Mouse (Mus musculus) lung, embryonic 15.5 days (tissue): ENCODE measurements around the gene Acad12. TPM values are rescaled to one million over a fixed set of nuclear protein-coding genes. Genes with fewer than 3 reads are reported as not detected.

Experiments
- ATAC-seq: fragments of 200-750 bp; cut with Nextera tagmentation; 2 replicates; pipeline ENCODE4 v1.8.0; 2017; ENCODE audit warnings: moderate number of reproducible peaks, borderline replicate concordance; ENCODE audit not compliant: low FRiP score, low TSS enrichment; ENCODE audit errors: extremely low read depth
- H3K27ac ChIP-seq: fragments of 300-500 bp; sonication (generic); 2 replicates; pipeline ENCODE4 v1.5.1; 2015; ENCODE audit warnings: moderate library complexity, mild to moderate bottlenecking, inconsistent platforms
- H3K27me3 ChIP-seq: fragments of 300-500 bp; sonication (generic); 2 replicates; pipeline ENCODE4 v1.6.1; 2015; ENCODE audit warnings: inconsistent platforms
- H3K36me3 ChIP-seq: fragments of 300-500 bp; sonication (generic); 2 replicates; pipeline ENCODE4 v1.6.1; 2015; ENCODE audit warnings: inconsistent platforms
- H3K4me1 ChIP-seq: fragments of 300-500 bp; sonication (generic); 2 replicates; pipeline ENCODE4 v1.6.1; 2015; ENCODE audit warnings: inconsistent platforms
- H3K4me2 ChIP-seq: fragments of 300-500 bp; sonication (generic); 2 replicates; pipeline ENCODE4 v1.6.1; 2015; ENCODE audit warnings: inconsistent platforms, mild to moderate bottlenecking, moderate library complexity
- H3K4me3 ChIP-seq: fragments of 300-500 bp; sonication (generic); 2 replicates; pipeline ENCODE4 v1.5.1; 2015; ENCODE audit warnings: mild to moderate bottlenecking, inconsistent platforms
- H3K9ac ChIP-seq: fragments of 300-500 bp; sonication (generic); 2 replicates; pipeline ENCODE4 v1.6.1; 2015; ENCODE audit warnings: inconsistent platforms
- H3K9me3 ChIP-seq: fragments of 300-500 bp; sonication (generic); 2 replicates; pipeline ENCODE4 v1.6.1; 2016; ENCODE audit warnings: inconsistent platforms
- WGBS: fragments of 180-500 bp; shearing (Covaris S2); methylation state at CpG from one replicate; pipeline ENCODE4 v1.1.7; 2015; 5-methylcytosine and 5-hydroxymethylcytosine counted together
- polyA plus RNA-seq: library from polyadenylated mRNA; unstranded; fragments of >200 nt; fragmentation: Nextera tagmentation; extraction: Ambion mirVana; gene quantifications from 2 replicates; pipeline ENCODE4 v1.2.1, GENCODE M21; 2015

Gene Acad12
- polyA plus RNA-seq, 1 experiment from 2014 or later, result 2.5 TPM

DNA sequence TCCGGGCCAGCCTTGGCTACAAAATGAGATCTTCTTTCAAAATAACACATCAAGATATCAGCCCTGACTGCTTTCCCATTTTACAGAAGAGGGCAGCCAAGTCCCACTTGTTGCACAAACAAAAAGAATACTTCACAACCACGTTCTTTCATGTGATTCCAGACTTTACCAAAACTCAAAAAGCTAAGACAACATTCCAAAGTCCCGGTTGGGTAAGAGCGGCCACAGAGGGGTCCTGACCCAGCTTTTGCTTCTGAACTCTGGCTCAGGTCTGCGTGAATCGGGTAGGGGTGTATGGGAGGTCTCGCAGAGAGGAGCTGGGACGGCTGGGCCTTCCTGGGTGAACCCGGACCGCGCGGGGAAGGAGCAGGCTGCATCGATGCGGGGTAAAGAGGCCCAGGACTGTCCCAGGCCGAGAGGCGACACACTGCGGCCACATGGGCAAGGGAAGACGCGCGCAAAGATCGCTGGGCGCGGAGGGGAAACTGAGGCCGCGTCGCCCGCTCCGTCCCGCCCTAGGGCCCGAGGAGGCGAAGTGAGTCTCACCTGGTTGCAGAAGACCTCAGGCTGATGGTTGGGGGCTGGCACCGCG lies 25.8 kb downstream of the Acad12 start:
- peak overlapping the region; percentile 71 for H3K9ac ChIP-seq
- ATAC-seq, result peak; percentile 64
- H3K4me2 ChIP-seq, result peak overlapping the region; percentile 92
- no peaks in the 10 kb centered on the region for H3K9me3 ChIP-seq
- peak overlapping the region; percentile 72 for H3K4me3 ChIP-seq
- peak overlapping the region; percentile 86 for H3K27ac ChIP-seq
- H3K4me1 ChIP-seq, result peaks cover 37% of the 10 kb centered on the region
- 3% methylated on average over 29 of the region's 33 CpGs for WGBS
- H3K36me3 ChIP-seq, result no peaks in the 10 kb centered on the region
- no peaks in the 10 kb centered on the region for H3K27me3 ChIP-seq

- H3K4me2 ChIP-seq, result peak overlapping the region; percentile 92
- WGBS, result 50% methylated on average over 11 of the region's 11 CpGs
- peak overlapping the region; percentile 71 for H3K9ac ChIP-seq
- ATAC-seq, result no peak
- H3K4me3 ChIP-seq, result peak overlapping the region; percentile 72
- H3K9me3 ChIP-seq, result no peaks in the 10 kb centered on the region
- H3K4me1 ChIP-seq, result peaks cover 44% of the 10 kb centered on the region
- H3K27ac ChIP-seq, result peak overlapping the region; percentile 86
- H3K27me3 ChIP-seq, result no peaks in the 10 kb centered on the region
- H3K36me3 ChIP-seq, result no peaks in the 10 kb centered on the region
Observed at GRCm38 (mm10) chr5:121592064-121592815, 26.5 kb downstream of the Acad12 start.

DNA sequence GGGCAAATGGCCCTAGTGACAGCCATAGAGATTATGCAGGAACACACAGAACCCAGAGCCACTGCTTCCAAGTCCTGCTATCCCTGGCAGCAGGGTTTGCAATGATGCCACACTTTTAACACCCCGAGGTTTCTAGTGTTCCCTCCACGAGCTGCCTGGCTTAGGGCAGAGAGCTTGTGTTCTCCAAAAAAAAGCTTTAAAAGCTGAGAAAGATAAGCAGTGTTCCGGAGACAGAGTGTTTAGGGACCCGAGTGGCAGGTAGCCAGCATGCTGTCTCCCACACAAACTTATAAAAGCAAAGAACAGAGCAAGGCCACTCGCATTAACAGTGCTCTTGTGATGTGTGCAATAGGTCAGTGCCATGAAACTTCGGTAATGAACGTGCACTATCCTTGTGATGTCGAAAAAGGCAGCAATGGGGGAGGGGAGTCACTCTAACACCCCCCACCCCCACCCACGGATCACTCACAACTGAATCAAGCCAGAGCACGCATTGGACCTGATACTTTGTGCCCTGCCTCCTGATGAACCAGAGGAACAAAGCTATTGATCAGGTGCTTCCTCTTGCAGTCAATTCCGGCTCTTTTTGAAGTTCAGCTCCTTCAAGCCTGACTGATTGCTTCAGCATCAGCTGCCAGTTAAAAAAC lies 27.2 kb downstream of the Acad12 start:
- H3K4me1 ChIP-seq, result peaks cover 51% of the 10 kb centered on the region
- H3K36me3 ChIP-seq, result no peaks in the 10 kb centered on the region
- no peaks in the 10 kb centered on the region for H3K27me3 ChIP-seq
- no peak for ATAC-seq
- H3K4me3 ChIP-seq, result peak overlapping the region; percentile 72
- no peaks in the 10 kb centered on the region for H3K9me3 ChIP-seq
- 40% methylated on average over 11 of the region's 11 CpGs for WGBS
- H3K27ac ChIP-seq, result peak overlapping the region; percentile 20; the same call in 1 of the 2 replicates
- H3K4me2 ChIP-seq, result peak overlapping the region; percentile 92
- no peak overlapping the region for H3K9ac ChIP-seq

DNA sequence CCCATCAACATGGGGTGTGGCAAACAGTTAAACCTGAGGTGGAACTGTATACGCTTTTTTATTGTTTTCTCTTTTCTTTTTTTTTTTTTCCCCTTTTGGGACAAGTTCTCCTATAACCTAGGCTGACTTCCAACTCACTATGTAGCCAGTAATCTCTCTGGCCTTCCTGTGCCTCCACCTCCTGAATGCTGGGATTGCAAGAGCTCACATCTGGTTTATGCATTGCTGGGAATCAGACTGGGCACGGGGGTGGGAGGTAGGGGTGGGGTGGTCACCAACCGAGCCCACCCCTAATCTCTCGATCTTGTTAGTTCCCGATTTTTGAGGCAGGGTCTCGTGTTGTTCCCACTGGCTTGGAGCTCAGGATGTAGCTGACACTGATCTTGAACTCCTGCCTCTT lies 28.8 kb downstream of the Acad12 start:
- no peaks in the 10 kb centered on the region for H3K27me3 ChIP-seq
- no peak overlapping the region for H3K27ac ChIP-seq
- H3K4me1 ChIP-seq, result peaks cover 65% of the 10 kb centered on the region
- no peak overlapping the region for H3K9ac ChIP-seq
- 86% methylated on average over 6 of the region's 6 CpGs for WGBS
- no peak overlapping the region for H3K4me2 ChIP-seq
- no peaks in the 10 kb centered on the region for H3K36me3 ChIP-seq
- no peak for ATAC-seq
- H3K4me3 ChIP-seq, result no peak overlapping the region
- no peaks in the 10 kb centered on the region for H3K9me3 ChIP-seq

DNA sequence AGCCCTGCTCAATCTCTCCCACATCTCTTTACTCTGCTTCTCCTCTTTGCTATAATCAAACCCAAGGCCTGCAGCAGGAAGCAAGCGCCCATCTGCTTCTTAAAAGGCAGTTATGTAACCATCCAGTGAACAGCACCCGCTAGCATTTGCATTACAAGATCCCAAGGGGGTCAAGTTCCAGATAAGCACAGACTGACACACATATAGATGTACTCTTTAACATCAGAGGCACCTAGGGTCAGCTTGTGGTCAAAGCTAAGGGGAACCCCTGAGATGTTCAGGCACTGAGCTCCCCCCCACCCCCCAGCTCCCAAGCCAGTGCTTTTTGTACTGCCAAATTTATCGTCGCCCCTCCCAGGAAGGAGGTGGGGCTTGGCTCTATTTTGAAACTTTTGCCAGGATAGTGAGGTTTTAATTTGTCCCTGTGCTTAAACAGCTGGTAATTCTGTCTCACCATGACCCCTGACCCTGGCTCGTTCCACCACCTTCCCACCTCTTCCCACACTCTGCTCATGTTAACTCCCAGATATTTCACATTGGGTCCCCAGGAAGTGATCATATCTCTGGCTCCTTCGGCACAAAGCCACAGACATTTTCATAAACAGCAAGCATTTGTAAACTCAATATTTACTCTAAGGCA lies 32.2 kb downstream of the Acad12 start:
- Histone ChIP-seq H3K27me3 (no peaks in the 10 kb centered on the region), H3K4me3 (no peak overlapping the region; the same call in 1 of the 2 replicates), H3K36me3 (no peaks in the 10 kb centered on the region), H3K9ac (no peak overlapping the region), H3K27ac (peak overlapping the region; percentile 66), H3K9me3 (no peaks in the 10 kb centered on the region), H3K4me1 (peaks cover 56% of the 10 kb centered on the region), H3K4me2 (peak overlapping the region; percentile 15)
- WGBS, result 21% methylated on average over 6 of the region's 6 CpGs
- peak; percentile 71 for ATAC-seq

DNA sequence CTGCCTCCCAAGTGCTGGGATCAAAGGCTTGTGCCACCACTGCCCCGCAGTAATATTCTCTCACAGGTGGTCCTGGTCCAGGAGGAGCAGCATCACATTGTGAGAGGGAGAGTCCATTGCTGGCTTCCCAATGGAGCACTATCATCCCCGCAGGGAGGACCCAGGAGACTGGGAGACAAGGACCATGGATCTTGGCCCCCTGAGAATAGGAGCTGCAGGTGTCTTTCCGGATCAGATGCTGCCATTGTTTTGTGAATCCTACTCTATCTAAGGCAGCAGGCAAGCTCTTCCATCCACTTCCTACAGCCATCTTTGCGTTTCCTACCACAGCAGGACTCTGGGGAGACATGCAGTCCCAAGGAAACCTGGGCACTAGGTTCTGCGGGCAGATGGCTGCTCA lies 33.0 kb downstream of the Acad12 start:
- H3K36me3 ChIP-seq, result no peaks in the 10 kb centered on the region
- peak overlapping the region; percentile 66 for H3K27ac ChIP-seq
- no peak for ATAC-seq
- H3K27me3 ChIP-seq, result no peaks in the 10 kb centered on the region
- H3K9me3 ChIP-seq, result no peaks in the 10 kb centered on the region
- H3K4me2 ChIP-seq, result no peak overlapping the region
- no peak overlapping the region for H3K4me3 ChIP-seq
- no peak overlapping the region for H3K9ac ChIP-seq
- H3K4me1 ChIP-seq, result peaks cover 50% of the 10 kb centered on the region
- WGBS, result 86% methylated on average over 5 of the region's 5 CpGs

- no peak overlapping the region for H3K4me3 ChIP-seq
- no peaks in the 10 kb centered on the region for H3K27me3 ChIP-seq
- H3K4me1 ChIP-seq, result peaks cover 50% of the 10 kb centered on the region
- no peaks in the 10 kb centered on the region for H3K9me3 ChIP-seq
- no peak overlapping the region for H3K9ac ChIP-seq
- H3K4me2 ChIP-seq, result no peak overlapping the region
- 93% methylated on average over 10 of the region's 10 CpGs for WGBS
- peaks cover 6% of the 10 kb centered on the region for H3K36me3 ChIP-seq
- ATAC-seq, result no peak
- no peak overlapping the region for H3K27ac ChIP-seq
Observed at GRCm38 (mm10) chr5:121585005-121585404, 33.7 kb downstream of the Acad12 start.

DNA sequence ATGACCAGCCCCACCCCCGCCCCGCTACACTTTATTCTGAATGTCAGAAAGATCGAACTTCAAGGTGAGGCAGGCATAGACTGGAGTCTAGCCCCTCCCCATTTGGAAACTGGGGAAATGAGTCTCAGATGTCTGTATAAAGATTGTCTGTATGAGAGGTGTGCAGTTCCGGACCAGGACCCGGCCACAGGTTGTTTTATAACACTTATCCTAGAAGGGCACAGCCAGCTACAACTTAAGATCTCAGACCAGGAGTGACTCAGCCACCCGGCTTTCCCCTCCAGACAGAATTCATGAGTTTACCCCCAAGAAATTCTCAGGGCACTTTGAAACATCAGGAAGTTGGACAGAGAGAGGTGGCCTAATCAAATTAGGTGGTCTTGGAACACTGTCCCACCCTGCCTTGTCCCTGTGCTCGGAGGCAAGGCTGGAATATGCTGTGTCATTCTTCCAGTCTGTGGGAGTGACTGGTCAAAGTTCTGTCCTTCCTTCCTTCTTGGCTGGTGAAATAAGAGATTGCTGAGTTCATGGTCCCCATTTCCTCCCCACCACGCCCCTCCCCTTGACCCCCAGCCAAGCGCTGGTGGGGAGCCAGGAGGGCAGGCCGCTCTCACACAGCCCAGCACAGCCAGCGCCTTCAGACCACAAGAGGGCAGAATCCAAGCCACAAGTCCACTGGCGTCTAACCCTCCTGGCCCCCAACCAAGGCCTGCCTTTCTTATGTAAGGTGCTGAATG lies 34.8 kb downstream of the Acad12 start:
- Histone ChIP-seq H3K9me3 (no peaks in the 10 kb centered on the region), H3K27ac (peak overlapping the region; percentile 57), H3K27me3 (no peaks in the 10 kb centered on the region), H3K4me1 (peaks cover 50% of the 10 kb centered on the region), H3K4me3 (no peak overlapping the region), H3K4me2 (peak overlapping the region; percentile 23; the same call in 1 of the 2 replicates), H3K36me3 (peaks cover 15% of the 10 kb centered on the region), H3K9ac (no peak overlapping the region)
- ATAC-seq, result peak; percentile 85
- WGBS, result 46% methylated on average over 12 of the region's 12 CpGs

GRCm38 (mm10) chr5:121581945-121582344 lies 36.8 kb downstream of the Acad12 start:
- no peaks in the 10 kb centered on the region for H3K9me3 ChIP-seq
- no peaks in the 10 kb centered on the region for H3K27me3 ChIP-seq
- H3K4me3 ChIP-seq, result no peak overlapping the region
- H3K27ac ChIP-seq, result no peak overlapping the region
- no peak overlapping the region for H3K4me2 ChIP-seq
- H3K9ac ChIP-seq, result no peak overlapping the region
- ATAC-seq, result no peak
- H3K36me3 ChIP-seq, result peaks cover 32% of the 10 kb centered on the region
- 86% methylated on average over 8 of the region's 8 CpGs for WGBS
- peaks cover 34% of the 10 kb centered on the region for H3K4me1 ChIP-seq

- ATAC-seq, result no peak
- WGBS, result 81% methylated on average over 11 of the region's 11 CpGs
- H3K36me3 ChIP-seq, result peaks cover 59% of the 10 kb centered on the region
Observed at GRCm38 (mm10) chr5:121576927-121577488, 41.7 kb downstream of the Acad12 start.

DNA sequence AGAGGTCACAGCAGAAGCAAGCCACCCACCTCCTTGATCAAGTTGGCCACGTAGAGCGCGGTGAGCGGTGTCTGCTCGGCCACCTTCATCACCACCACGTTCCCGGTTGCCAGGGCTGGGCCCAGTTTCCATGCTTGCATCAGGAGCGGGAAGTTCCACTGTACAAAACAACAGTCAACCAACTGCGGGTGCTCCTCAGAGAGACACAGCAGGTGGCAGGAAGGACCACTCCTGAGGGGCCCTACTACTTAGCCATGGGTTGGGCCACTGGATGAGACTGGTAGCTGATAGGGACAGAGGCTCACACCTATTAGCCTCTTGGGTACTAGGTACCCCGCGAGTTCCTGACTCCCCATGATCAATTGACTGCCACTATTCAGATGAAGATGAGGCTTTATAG lies 42.9 kb downstream of the Acad12 start:
- no peak overlapping the region for H3K4me2 ChIP-seq
- H3K4me1 ChIP-seq, result peaks cover 9% of the 10 kb centered on the region
- peaks cover 60% of the 10 kb centered on the region for H3K36me3 ChIP-seq
- no peaks in the 10 kb centered on the region for H3K27me3 ChIP-seq
- no peak for ATAC-seq
- no peak overlapping the region for H3K4me3 ChIP-seq
- no peaks in the 10 kb centered on the region for H3K9me3 ChIP-seq
- 95% methylated on average over 11 of the region's 11 CpGs for WGBS
- H3K27ac ChIP-seq, result no peak overlapping the region
- H3K9ac ChIP-seq, result no peak overlapping the region

More at GRCm38 (mm10) chr5:121576927-121577488, 41.7 kb downstream of the Acad12 start:
- no peak overlapping the region for H3K27ac ChIP-seq
- no peak overlapping the region for H3K4me3 ChIP-seq
- no peak overlapping the region for H3K4me2 ChIP-seq
- no peaks in the 10 kb centered on the region for H3K4me1 ChIP-seq
- no peaks in the 10 kb centered on the region for H3K9me3 ChIP-seq
- no peaks in the 10 kb centered on the region for H3K27me3 ChIP-seq
- no peak overlapping the region for H3K9ac ChIP-seq
